Mouse (Mus musculus) liver, postnatal 0 days (tissue): ENCODE results near the gene Rpl10a. TPM values are rescaled to one million over a fixed set of nuclear protein-coding genes. Genes with fewer than 3 reads are reported as not detected.
A peak's percentile ranks its signal among the peaks of the same experiment; 100 is the strongest.
"Not testable (repeated sequence)": the region's sequence is repeated elsewhere in the genome, so short reads cannot be mapped to it uniquely, and the experiment has no call there.

Experiments used
- ATAC-seq: fragments of 200-750 bp; cut with Nextera tagmentation; 2 replicates; pipeline ENCODE4 v1.8.0; 2017; ENCODE audit warnings: mild to moderate bottlenecking, moderate library complexity
- DNase-seq: peaks from one replicate; pipeline ENCODE4 v3.0.0-alpha.2; 2016
- H3K27ac ChIP-seq: fragments of 300-500 bp; sonication (generic); 2 replicates; pipeline ENCODE4 v1.5.1; 2014; ENCODE audit warnings: antibody characterized with exemption, moderate library complexity, mild to moderate bottlenecking, low read depth
- H3K27me3 ChIP-seq: fragments of 300-500 bp; sonication (generic); 2 replicates; pipeline ENCODE4 v1.6.1; 2014; ENCODE audit warnings: low read length, control low read depth, mixed read lengths; ENCODE audit not compliant: insufficient read depth
- H3K36me3 ChIP-seq: fragments of 300-500 bp; sonication (generic); replicated peaks from 2 replicates; pipeline ENCODE4 v1.6.1; 2014; ENCODE audit warnings: mild to moderate bottlenecking, control low read depth, low read length, moderate library complexity, mixed read lengths; ENCODE audit not compliant: insufficient read depth
- H3K4me1 ChIP-seq: fragments of 300-500 bp; sonication (generic); 2 replicates; pipeline ENCODE4 v1.6.1; 2014; ENCODE audit warnings: antibody characterized with exemption, mild to moderate bottlenecking, control low read depth; ENCODE audit not compliant: insufficient read depth
- H3K4me2 ChIP-seq: fragments of 300-500 bp; sonication (generic); 2 replicates; pipeline ENCODE4 v1.6.1; 2014; ENCODE audit warnings: low read depth, mild to moderate bottlenecking, low read length, moderate library complexity, mixed read lengths
- H3K4me3 ChIP-seq: fragments of 300-500 bp; sonication (generic); 2 replicates; pipeline ENCODE4 v1.5.1; 2014; ENCODE audit warnings: low read depth, low read length
- H3K9ac ChIP-seq: fragments of 300-500 bp; sonication (generic); replicated peaks from 2 replicates; pipeline ENCODE4 v1.6.1; 2014; ENCODE audit warnings: mild to moderate bottlenecking, moderate library complexity
- H3K9me3 ChIP-seq: fragments of 300-500 bp; sonication (generic); 2 replicates; pipeline ENCODE4 v1.6.1; 2016; ENCODE audit warnings: mild to moderate bottlenecking, control low read depth, low read length, mixed read lengths
- CTCF ChIP-seq: sonication (generic); IDR thresholded peaks from 2 replicates; pipeline ENCODE4 v1.5.1; 2016; ENCODE audit warnings: antibody characterized with exemption, low read depth
- EP300 ChIP-seq: IDR thresholded peaks from 2 replicates; pipeline ENCODE4 v1.6.1; 2016; ENCODE audit warnings: antibody characterized with exemption, low read depth, mild to moderate bottlenecking
- WGBS: fragments of 180-500 bp; shearing (Covaris S2); extraction: QIAGEN DNeasy Blood & Tissue Kit; methylation state at CpG from one replicate; pipeline ENCODE4 v1.1.7; 2014; ENCODE audit not compliant: insufficient replicate concordance; 5-methylcytosine and 5-hydroxymethylcytosine counted together
- polyA plus RNA-seq: library from polyadenylated mRNA; unstranded; fragments of >200 nt; fragmentation: Nextera tagmentation; extraction: Ambion mirVana; gene quantifications from 2 replicates; pipeline ENCODE4 v1.2.1, GENCODE M21; 2015

The Rpl10a gene
- polyA plus RNA-seq, 1 experiment from 2014 or later, result 296 TPM

- peaks cover 21% of the 10 kb centered on the region for H3K4me1 ChIP-seq
- TF ChIP-seq EP300, result no peak
- 0 out of 2 replicates have a peak, but pooled peaks have one; percentile 1 for ATAC-seq
Measured at GRCm38 (mm10) chr17:28349264-28349880, 21.1 kb downstream of the Rpl10a start.

GRCm38 (mm10) chr17:28349901-28350465 lies 21.7 kb downstream of the Rpl10a start:
- TF ChIP-seq CTCF, result no peak
- no peak for TF ChIP-seq EP300
- Histone ChIP-seq H3K27ac (peak overlapping the region; percentile 96), H3K36me3 (no peaks in the 10 kb centered on the region), H3K4me3 (peak overlapping the region; percentile 69), H3K9me3 (no peaks in the 10 kb centered on the region), H3K27me3 (peaks cover 33% of the 10 kb centered on the region), H3K9ac (peak overlapping the region; percentile 79), H3K4me1 (peaks cover 21% of the 10 kb centered on the region), H3K4me2 (peak overlapping the region; percentile 88)
- ATAC-seq, result peak; percentile 81
- WGBS, result under 1% methylated on average over 34 of the region's 54 CpGs
- DNase-seq, result no peak

More at GRCm38 (mm10) chr17:28349264-28349880, 21.1 kb downstream of the Rpl10a start:
- Histone ChIP-seq H3K4me2 (peak overlapping the region; percentile 88), H3K4me3 (peak overlapping the region; percentile 69), H3K27me3 (peaks cover 33% of the 10 kb centered on the region), H3K9ac (peak overlapping the region; percentile 79), H3K9me3 (no peaks in the 10 kb centered on the region), H3K36me3 (no peaks in the 10 kb centered on the region), H3K27ac (peak overlapping the region; percentile 96; the same call in 1 of the 2 replicates)
- DNase-seq, result no peak
- 29% methylated on average over 12 of the region's 13 CpGs for WGBS

GRCm38 (mm10) chr17:28350466-28351352 lies 22.4 kb downstream of the Rpl10a start, which contains the start of gene Tead3:
TSS of gene Tead3 (minus strand) at chr17:28350817.
- H3K27me3 ChIP-seq, result peaks cover 30% of the 10 kb centered on the region
- H3K9me3 ChIP-seq, result no peaks in the 10 kb centered on the region
- peak; percentile 79 for ATAC-seq
- peaks cover 21% of the 10 kb centered on the region for H3K4me1 ChIP-seq
- peak; percentile 86 for DNase-seq
- TF ChIP-seq CTCF (no peak), EP300 (no peak)
- under 1% methylated on average over 56 of the region's 73 CpGs for WGBS
- H3K9ac ChIP-seq, result peak within 1 kb of the TSS; percentile 79
- H3K27ac ChIP-seq, result peak within 1 kb of the TSS; percentile 96
- peak within 1 kb of the TSS; percentile 88 for H3K4me2 ChIP-seq
- H3K36me3 ChIP-seq, result no peaks in the 10 kb centered on the region
- H3K4me3 ChIP-seq, result peak within 1 kb of the TSS; percentile 69

DNA sequence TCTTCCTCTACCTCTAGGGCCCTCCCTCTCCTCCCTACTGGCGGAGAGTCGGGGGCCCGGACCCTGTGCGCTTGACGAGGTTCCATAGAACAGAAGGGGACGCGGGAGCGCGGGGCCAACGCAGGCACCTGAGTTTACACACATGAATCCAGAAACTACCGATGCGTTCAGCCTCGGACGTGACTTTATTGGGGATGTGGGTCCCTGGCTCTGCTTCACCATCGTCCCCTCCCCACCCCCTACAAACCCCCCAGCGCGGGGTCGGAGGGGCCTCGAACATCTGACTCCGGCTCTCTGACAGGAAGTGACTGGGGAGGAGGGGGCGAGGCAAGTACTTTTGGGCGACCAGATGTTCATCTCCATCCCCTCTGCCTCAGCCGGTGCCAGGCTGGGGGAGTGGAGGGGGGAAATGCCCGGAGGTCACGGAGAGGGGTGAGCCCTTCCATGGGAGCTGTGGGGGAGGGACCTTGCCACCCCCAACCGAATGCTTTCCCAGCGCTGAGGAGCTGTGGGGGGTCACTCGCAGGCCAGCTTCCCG lies 23.2 kb downstream of the Rpl10a start:
- 1% methylated on average over 29 of the region's 29 CpGs for WGBS
- no peak for TF ChIP-seq CTCF
- TF ChIP-seq EP300, result no peak

DNA sequence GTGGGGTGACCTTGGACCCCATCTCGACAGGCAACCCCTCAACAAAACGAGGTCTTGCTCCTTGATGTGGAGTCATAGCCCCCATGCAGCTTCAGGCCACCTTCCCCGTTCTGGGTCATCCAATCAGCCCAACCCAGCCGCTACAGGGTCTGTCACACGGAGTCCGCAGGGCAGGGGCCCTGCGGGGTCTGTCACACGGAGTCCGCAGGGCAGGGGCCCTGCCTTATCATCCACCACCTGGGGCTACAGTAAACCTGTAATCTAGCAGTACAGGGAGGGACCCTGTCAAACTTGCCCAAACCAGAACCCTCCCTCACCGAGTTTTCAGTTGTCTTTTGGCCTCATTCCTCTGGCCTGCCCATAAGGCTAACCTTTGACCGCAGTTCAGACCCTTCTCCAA lies 23.7 kb downstream of the Rpl10a start:
- Histone ChIP-seq H3K9me3 (no peaks in the 10 kb centered on the region), H3K4me2 (no peak overlapping the region), H3K36me3 (no peaks in the 10 kb centered on the region), H3K4me1 (peaks cover 18% of the 10 kb centered on the region), H3K9ac (no peak overlapping the region), H3K4me3 (no peak overlapping the region), H3K27me3 (peaks cover 30% of the 10 kb centered on the region), H3K27ac (no peak overlapping the region)
- TF ChIP-seq EP300 (no peak), CTCF (no peak)
- no peak for ATAC-seq
- 11% methylated on average over 11 of the region's 11 CpGs for WGBS
- DNase-seq, result no peak

More for the DNA sequence above, 23.2 kb downstream of the Rpl10a start:
- DNase-seq (no peak), ATAC-seq (no peak)
- Histone ChIP-seq H3K9ac (peak overlapping the region; percentile 63), H3K9me3 (no peaks in the 10 kb centered on the region), H3K36me3 (no peaks in the 10 kb centered on the region), H3K27me3 (peaks cover 30% of the 10 kb centered on the region), H3K4me3 (peak overlapping the region; percentile 69), H3K4me1 (peaks cover 21% of the 10 kb centered on the region), H3K4me2 (peak overlapping the region; percentile 88), H3K27ac (no peak overlapping the region; the same call in 1 of the 2 replicates)

DNA sequence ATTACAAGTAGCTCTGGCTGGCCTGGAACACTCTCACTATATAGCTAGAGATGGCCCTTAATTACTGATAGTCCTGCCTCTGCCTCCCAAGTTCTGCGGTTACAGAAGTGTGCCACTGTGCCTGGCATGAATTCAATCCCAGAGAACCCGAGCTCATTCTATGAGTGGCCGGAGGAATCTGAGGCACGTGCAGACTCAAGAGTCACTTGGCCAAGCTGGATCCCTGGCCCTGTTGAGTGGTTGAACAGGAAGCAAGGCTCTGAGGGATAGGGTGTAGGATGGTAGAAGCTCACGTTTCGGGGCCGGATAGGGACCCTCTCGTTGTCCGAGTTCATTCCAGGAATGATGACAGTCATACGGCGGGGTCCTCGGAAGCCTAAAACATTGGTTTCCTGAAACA lies 27.6 kb downstream of the Rpl10a start:
- no peak for ATAC-seq
- Histone ChIP-seq H3K4me2 (no peak overlapping the region), H3K4me1 (peaks cover 13% of the 10 kb centered on the region), H3K9me3 (no peaks in the 10 kb centered on the region), H3K36me3 (no peaks in the 10 kb centered on the region), H3K4me3 (no peak overlapping the region), H3K27me3 (peaks cover 34% of the 10 kb centered on the region), H3K9ac (no peak overlapping the region), H3K27ac (no peak overlapping the region)
- DNase-seq, result no peak
- no peak for TF ChIP-seq CTCF
- TF ChIP-seq EP300, result no peak
- 81% methylated on average over 12 of the region's 12 CpGs for WGBS

DNA sequence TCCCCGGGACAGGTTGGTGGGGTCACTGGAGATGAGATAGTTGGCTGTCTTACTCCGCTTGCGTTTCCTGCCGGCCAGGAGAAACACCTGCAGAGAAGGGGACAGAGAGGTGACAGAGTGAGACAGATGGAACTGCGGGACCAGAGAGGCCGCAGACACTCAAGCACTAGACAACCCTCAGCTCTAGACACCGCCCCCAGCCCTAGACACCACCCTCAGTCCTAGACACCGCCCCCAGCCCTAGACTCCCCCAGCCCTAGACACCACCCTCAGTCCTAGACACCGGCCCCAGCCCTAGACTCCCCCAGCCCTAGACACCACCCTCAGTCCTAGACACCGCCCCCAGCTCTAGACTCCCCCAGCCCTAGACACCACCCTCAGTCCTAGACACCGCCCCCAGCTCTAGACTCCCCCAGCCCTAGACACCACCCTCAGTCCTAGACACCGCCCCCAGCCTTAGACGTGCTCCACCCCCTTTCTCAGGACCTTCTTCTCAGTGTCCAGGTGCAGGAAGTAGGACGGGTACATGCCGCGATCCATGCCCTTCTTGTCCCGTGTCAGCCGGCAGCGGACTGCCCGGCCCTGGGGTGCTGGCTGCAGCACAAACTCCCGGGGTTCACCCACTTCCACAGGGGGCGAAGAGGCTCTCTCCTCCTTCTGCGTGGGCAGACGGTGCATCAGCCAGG lies 30.4 kb downstream of the Rpl10a start:
- peaks cover 38% of the 10 kb centered on the region for H3K27me3 ChIP-seq
- not testable (repeated sequence) for H3K27ac ChIP-seq, H3K9ac ChIP-seq, H3K4me1 ChIP-seq, DNase-seq, H3K36me3 ChIP-seq, H3K4me3 ChIP-seq, H3K9me3 ChIP-seq, ATAC-seq, H3K4me2 ChIP-seq
- WGBS, result 34% methylated on average over 22 of the region's 24 CpGs
